ENCODE assay signal across 47 mouse cellular contexts in genomic region chr10:78565070-78565469, GRCm38 (mm10). TPM values are rescaled to one million over a fixed set of nuclear protein-coding genes. Genes with fewer than 3 reads are reported as not detected.
"Had no signal": no experiment of that assay in that cellular context is flagged by ENCODE, and none has a peak within 500 bp of the region (broad histone marks: within the 10 kb centered on the region; RNA-seq: fewer than 3 reads in every experiment).

No protein-coding gene starts in this region.

- DNase-seq: left cerebral cortex, postnatal 4 days; liver; liver, embryonic 13.5 days; liver, postnatal 0 days; lung, adult 18-20 months; lung, adult 2 months; lung, embryonic 14.5 days; lung, postnatal 10 days; lung, postnatal 14 days; lung, postnatal 36 days; lung, postnatal 4 days; midbrain, embryonic 14.5 days had no signal

- H3K27ac ChIP-seq: limb, embryonic 10.5 days; limb, embryonic 12.5 days; limb, embryonic 13.5 days; limb, embryonic 15.5 days; liver, embryonic 12.5 days; liver, embryonic 13.5 days; liver, embryonic 14.5 days; liver, embryonic 15.5 days; lung, embryonic 15.5 days; macrophage; midbrain, embryonic 10.5 days; midbrain, embryonic 12.5 days; midbrain, embryonic 13.5 days; midbrain, embryonic 15.5 days; neural tube, embryonic 12.5 days had no signal

- H3K4me3 ChIP-seq: limb, embryonic 10.5 days; limb, embryonic 12.5 days; limb, embryonic 13.5 days; limb, embryonic 15.5 days; liver, embryonic 12.5 days; liver, embryonic 13.5 days; liver, embryonic 15.5 days; lung, embryonic 15.5 days; megakaryocyte, embryonic 14.5 days; midbrain, embryonic 10.5 days; midbrain, embryonic 12.5 days; midbrain, embryonic 13.5 days; midbrain, embryonic 15.5 days; myocyte; neural tube, embryonic 12.5 days had no signal

- H3K4me1 ChIP-seq: limb, embryonic 10.5 days; liver, embryonic 12.5 days; liver, embryonic 13.5 days; liver, embryonic 15.5 days; lung, embryonic 15.5 days; midbrain, embryonic 10.5 days; midbrain, embryonic 12.5 days; midbrain, embryonic 13.5 days; midbrain, embryonic 15.5 days; neural tube, embryonic 12.5 days had no signal

- H3K36me3 ChIP-seq: limb, embryonic 10.5 days; limb, embryonic 12.5 days; limb, embryonic 13.5 days; limb, embryonic 15.5 days; liver, embryonic 12.5 days; liver, embryonic 13.5 days; liver, embryonic 15.5 days; lung, embryonic 15.5 days; midbrain, embryonic 10.5 days; midbrain, embryonic 12.5 days; midbrain, embryonic 13.5 days; midbrain, embryonic 15.5 days; neural tube, embryonic 12.5 days had no signal

- H3K27me3 ChIP-seq: limb, embryonic 12.5 days; limb, embryonic 13.5 days; limb, embryonic 15.5 days; liver, embryonic 12.5 days; liver, embryonic 13.5 days; lung, embryonic 15.5 days; midbrain, embryonic 12.5 days; midbrain, embryonic 13.5 days; midbrain, embryonic 15.5 days; neural tube, embryonic 12.5 days had no signal

- H3K9ac ChIP-seq: limb, embryonic 12.5 days; limb, embryonic 13.5 days; limb, embryonic 15.5 days; liver, embryonic 12.5 days; liver, embryonic 13.5 days; liver, embryonic 14.5 days; liver, embryonic 15.5 days; liver, postnatal 0 days; lung, embryonic 14.5 days; lung, embryonic 15.5 days; midbrain, embryonic 12.5 days; midbrain, embryonic 13.5 days; midbrain, embryonic 15.5 days; neural tube, embryonic 12.5 days had no signal

- H3K9me3 ChIP-seq: limb, embryonic 10.5 days; limb, embryonic 12.5 days; limb, embryonic 13.5 days; limb, embryonic 15.5 days; liver, embryonic 12.5 days; liver, embryonic 13.5 days; liver, embryonic 15.5 days; lung, embryonic 15.5 days; megakaryocyte, embryonic 14.5 days; midbrain, embryonic 10.5 days; midbrain, embryonic 12.5 days; midbrain, embryonic 13.5 days; midbrain, embryonic 15.5 days; neural tube, embryonic 12.5 days had no signal

RNA-seq across cellular contexts. Expression of gene Syde1, which starts 26.7 kb away (rescaled TPM):
- total RNA-seq: megakaryocyte-erythroid progenitor cell, adult 5-6 weeks had no signal

RNA-seq across cellular contexts. Expression of gene Olfr1358, which starts 47.8 kb away (rescaled TPM):
- total RNA-seq: left cerebral cortex, postnatal 10 days; left cerebral cortex, postnatal 14 days; left cerebral cortex, postnatal 25 days; left cerebral cortex, postnatal 36 days; left cerebral cortex, postnatal 4 days; liver, adult 2 months; megakaryocyte progenitor cell, adult 5-6 weeks; megakaryocyte, adult 5-6 weeks; megakaryocyte-erythroid progenitor cell, adult 5-6 weeks; midbrain, postnatal 0 days; monocyte, adult 5-6 weeks had no signal
- polyA plus RNA-seq: limb, embryonic 10.5 days; limb, embryonic 11.5 days; limb, embryonic 12.5 days; limb, embryonic 13.5 days; limb, embryonic 14.5 days; limb, embryonic 15.5 days; liver, adult 2 months; liver, embryonic 11.5 days; liver, embryonic 12.5 days; liver, embryonic 13.5 days; liver, embryonic 14.5 days; liver, embryonic 15.5 days; liver, embryonic 16.5 days; lung, adult 2 months; lung, embryonic 14.5 days; lung, embryonic 15.5 days; lung, embryonic 16.5 days; lung, postnatal 0 days; macrophage; midbrain, embryonic 10.5 days; midbrain, embryonic 11.5 days; midbrain, embryonic 12.5 days; midbrain, embryonic 13.5 days; midbrain, embryonic 14.5 days; midbrain, embryonic 15.5 days; midbrain, embryonic 16.5 days; midbrain, postnatal 0 days; myocyte; neural tube, embryonic 11.5 days; neural tube, embryonic 12.5 days had no signal

RNA-seq across cellular contexts. Expression of gene Olfr1357, which starts 52.8 kb away (rescaled TPM):
- total RNA-seq: left cerebral cortex, postnatal 10 days; left cerebral cortex, postnatal 14 days; left cerebral cortex, postnatal 25 days; left cerebral cortex, postnatal 36 days; left cerebral cortex, postnatal 4 days; liver, adult 2 months; megakaryocyte progenitor cell, adult 5-6 weeks; megakaryocyte, adult 5-6 weeks; megakaryocyte-erythroid progenitor cell, adult 5-6 weeks; midbrain, postnatal 0 days; monocyte, adult 5-6 weeks had no signal
- polyA plus RNA-seq: limb, embryonic 10.5 days; limb, embryonic 11.5 days; limb, embryonic 12.5 days; limb, embryonic 13.5 days; limb, embryonic 14.5 days; limb, embryonic 15.5 days; liver, adult 2 months; liver, embryonic 11.5 days; liver, embryonic 12.5 days; liver, embryonic 13.5 days; liver, embryonic 14.5 days; liver, embryonic 15.5 days; liver, embryonic 16.5 days; liver, postnatal 0 days; lung, adult 2 months; lung, embryonic 14.5 days; lung, embryonic 15.5 days; lung, embryonic 16.5 days; lung, postnatal 0 days; macrophage; midbrain, embryonic 10.5 days; midbrain, embryonic 11.5 days; midbrain, embryonic 12.5 days; midbrain, embryonic 13.5 days; midbrain, embryonic 14.5 days; midbrain, embryonic 15.5 days; midbrain, embryonic 16.5 days; midbrain, postnatal 0 days; myocyte; neural tube, embryonic 11.5 days; neural tube, embryonic 12.5 days had no signal
